ENCODE assay signal across 16 mouse cellular contexts in genomic region chr13:24306248-24306647, GRCm38 (mm10). TPM values are rescaled to one million over a fixed set of nuclear protein-coding genes. Genes with fewer than 3 reads are reported as not detected.
A peak's percentile ranks its signal among the peaks of the same experiment; 100 is the strongest.
DNase-seq lines count a peak whose midpoint lies in the region; ATAC-seq and TF ChIP-seq lines count a peak whose summit lies in the region.
"Had no signal": no experiment of that assay in that cellular context is flagged by ENCODE, and none has a peak within 500 bp of the region (broad histone marks: within the 10 kb centered on the region; RNA-seq: fewer than 3 reads in every experiment).

No protein-coding gene starts in this region.

- 0 out of 2 replicates have a peak, but pooled peaks have one; percentile 11 for TF ChIP-seq CTCF in heart, postnatal 0 days (IDR thresholded peaks at IDR 0.05; ENCODE audit: low read depth)
- peak; percentile 20 for TF ChIP-seq CTCF in lung, embryonic 14.5 days (IDR thresholded peaks at IDR 0.05; ENCODE audit: low read depth)

- H3K27ac ChIP-seq in heart, postnatal 0 days (ENCODE audit: low read depth) = no peak overlapping the region
- H3K27ac ChIP-seq in lung, embryonic 14.5 days (ENCODE audit: low read depth) = no peak overlapping the region
- no peak overlapping the region for H3K27ac ChIP-seq in ES-E14 (ENCODE audit: insufficient read depth, low read depth, low read length, poor library complexity, severe bottlenecking)
- H3K27ac ChIP-seq: forebrain, embryonic 10.5 days; liver, embryonic 15.5 days; midbrain, embryonic 12.5 days; neural tube, embryonic 13.5 days; stomach, embryonic 15.5 days had no signal

- in situ Hi-C loops in ES-E14 (cut with MboI; ENCODE audit: low sequenced_read_pairs in 2 of 2, unreplicated experiment in 2 of 2) = loop anchor here (25.0 kb wide), 2 partner anchors 469 to 519 kb away; partner anchors contain the start of gene Slc17a3 (in 1 of the 2)

- no peak overlapping the region for H3K4me3 ChIP-seq in heart, postnatal 0 days (ENCODE audit: low read depth, low read length)
- H3K4me3 ChIP-seq in lung, embryonic 14.5 days (ENCODE audit: low read depth, low read length) = no peak overlapping the region
- H3K4me3 ChIP-seq in ES-E14 (ENCODE audit: insufficient read depth in 1 of 2, low read depth in 1 of 2, low read length in 2 of 2, poor library complexity in 1 of 2, severe bottlenecking in 1 of 2) = no peak overlapping the region
- H3K4me3 ChIP-seq: forebrain, embryonic 10.5 days; liver, embryonic 15.5 days; midbrain, embryonic 12.5 days; neural tube, embryonic 13.5 days; stomach, embryonic 15.5 days had no signal

- H3K4me1 ChIP-seq in heart, postnatal 0 days (ENCODE audit: control insufficient read depth, insufficient read depth) = no peaks in the 10 kb centered on the region
- no peaks in the 10 kb centered on the region for H3K4me1 ChIP-seq in lung, embryonic 14.5 days (ENCODE audit: insufficient read depth)
- no peaks in the 10 kb centered on the region for H3K4me1 ChIP-seq in ES-E14 (ENCODE audit: control insufficient read depth in 2 of 2, insufficient read depth in 2 of 2, low read length in 2 of 2, poor library complexity in 1 of 2)
- H3K4me1 ChIP-seq: forebrain, embryonic 10.5 days; midbrain, embryonic 12.5 days; neural tube, embryonic 13.5 days; stomach, embryonic 15.5 days had no signal

- no peak overlapping the region for H3K4me2 ChIP-seq in heart, postnatal 0 days (ENCODE audit: low read depth, low read length)
- no peak overlapping the region for H3K4me2 ChIP-seq in lung, embryonic 14.5 days
- H3K4me2 ChIP-seq: liver, embryonic 15.5 days; midbrain, embryonic 12.5 days; neural tube, embryonic 13.5 days; stomach, embryonic 15.5 days had no signal

- no peak overlapping the region for H3K9ac ChIP-seq in heart, postnatal 0 days (replicated peaks; ENCODE audit: low read depth, low read length)
- no peak overlapping the region for H3K9ac ChIP-seq in lung, embryonic 14.5 days
- H3K9ac ChIP-seq in ES-E14 (ENCODE audit: insufficient read depth, low read depth, low read length, poor library complexity, severe bottlenecking) = no peak overlapping the region
- H3K9ac ChIP-seq: liver, embryonic 15.5 days; midbrain, embryonic 12.5 days; neural tube, embryonic 13.5 days; stomach, embryonic 15.5 days had no signal

- no peak for ATAC-seq in heart, postnatal 0 days (ENCODE audit: insufficient read depth, low read depth)
- ATAC-seq in lung, embryonic 14.5 days (ENCODE audit: insufficient read depth) = no peak
- ATAC-seq in erythroid progenitor cell, adult 5-6 weeks (replicated peaks; ENCODE audit: low FRiP score, poor library complexity, severe bottlenecking) = no peak

- H3K27me3 ChIP-seq in heart, postnatal 0 days (ENCODE audit: control insufficient read depth, insufficient read depth, low read length) = no peaks in the 10 kb centered on the region
- H3K27me3 ChIP-seq in lung, embryonic 14.5 days (ENCODE audit: insufficient read depth, low read length) = no peaks in the 10 kb centered on the region
- H3K27me3 ChIP-seq: liver, embryonic 15.5 days; midbrain, embryonic 12.5 days; neural tube, embryonic 13.5 days; stomach, embryonic 15.5 days had no signal

- no peak for DNase-seq in heart, postnatal 0 days (ENCODE audit: low spot score)
- DNase-seq in heart, postnatal 10 days = no peak
- DNase-seq in lung, embryonic 14.5 days = no peak
- no peak for DNase-seq in lung, postnatal 36 days
- peak; percentile 15 for DNase-seq in ES-E14 (ENCODE audit: low read depth, low spot score)
- DNase-seq in testis, postnatal 10 days (ENCODE audit: low spot score) = peak; percentile 61
- DNase-seq in cerebellum, postnatal 25 days = no peak
- DNase-seq: embryo, embryonic 11 days; gastrocnemius, postnatal 25 days; layer of hippocampus, postnatal 36 days had no signal

- WGBS in heart, postnatal 0 days = 50% methylated on average over 4 of the region's 4 CpGs
- WGBS in lung, embryonic 14.5 days = 49% methylated on average over 4 of the region's 4 CpGs

- no peaks in the 10 kb centered on the region for H3K9me3 ChIP-seq in heart, postnatal 0 days (replicated peaks; ENCODE audit: control insufficient read depth, low read length)
- no peaks in the 10 kb centered on the region for H3K9me3 ChIP-seq in lung, embryonic 14.5 days (ENCODE audit: low read depth, low read length)
- no peaks in the 10 kb centered on the region for H3K9me3 ChIP-seq in ES-E14 (ENCODE audit: control insufficient read depth, insufficient read depth, low read depth, low read length)
- H3K9me3 ChIP-seq: forebrain, embryonic 10.5 days; liver, embryonic 15.5 days; midbrain, embryonic 12.5 days; neural tube, embryonic 13.5 days; stomach, embryonic 15.5 days had no signal

- no peaks in the 10 kb centered on the region for H3K36me3 ChIP-seq in heart, postnatal 0 days (replicated peaks; ENCODE audit: control insufficient read depth, insufficient read depth, low read length)
- no peaks in the 10 kb centered on the region for H3K36me3 ChIP-seq in lung, embryonic 14.5 days (ENCODE audit: insufficient read depth)
- no peaks in the 10 kb centered on the region for H3K36me3 ChIP-seq in ES-E14 (ENCODE audit: control insufficient read depth, insufficient read depth, low read length, poor library complexity, severe bottlenecking)
- H3K36me3 ChIP-seq: forebrain, embryonic 10.5 days; liver, embryonic 15.5 days; midbrain, embryonic 12.5 days; neural tube, embryonic 13.5 days; stomach, embryonic 15.5 days had no signal

- intact Hi-C loops in heart, postnatal 10 days (cut with DNase I) = no loop called here

- TF ChIP-seq EP300 in heart, postnatal 0 days (IDR thresholded peaks at IDR 0.05; ENCODE audit: low read depth) = no peak

TF ChIP-seq in ES-E14, 5 proteins besides CTCF, POLR2A, EP300 and RAD21:
- TF ChIP-seq HCFC1 (IDR thresholded peaks at IDR 0.05; ENCODE audit: borderline replicate concordance, insufficient read depth, low read length) = no peak
- no peak for TF ChIP-seq CHD2 (IDR thresholded peaks at IDR 0.05; ENCODE audit: low read depth, low read length)
- TF ChIP-seq MAFK (IDR thresholded peaks at IDR 0.05; ENCODE audit: insufficient read depth, low read depth, low read length) = no peak
- no peak for TF ChIP-seq ZNF384 (IDR thresholded peaks at IDR 0.05; ENCODE audit: low read depth, low read length)

RNA-seq across cellular contexts. Expression of gene Cmah, which starts 21.0 kb away (rescaled TPM):
- 1.0 TPM in 1 of 2 replicates, not detected in the other for total RNA-seq in heart, postnatal 0 days (2014; rRNA removed; ENCODE audit: low replicate concordance)
- 0.11 and 0.15 TPM in 2 replicates for polyA plus RNA-seq in heart, postnatal 0 days (2015; fragmentation: Nextera tagmentation; extraction: Ambion mirVana)
- total RNA-seq in heart, postnatal 10 days (2021) = 1 to 10 TPM; 2.0 to 2.3 TPM
- polyA plus RNA-seq in lung, embryonic 14.5 days (2014; fragmentation: Nextera tagmentation; extraction: Ambion mirVana) = 0.15 and 0.74 TPM in 2 replicates
- total RNA-seq in ES-E14 (2012; rRNA removed) = 0.05 and 0.18 TPM in 2 replicates
- 5.0 and 5.9 TPM in 2 replicates for total RNA-seq in erythroid progenitor cell, adult 5-6 weeks (2015; ENCODE audit: low replicate concordance)
- total RNA-seq in erythroid progenitor cell, adult 5-6 weeks (2017; ENCODE audit: low replicate concordance) = 2.6 and 6.8 TPM in 2 replicates

RNA-seq across cellular contexts. Expression of gene Carmil1, which starts 25.7 kb away (rescaled TPM):
- 1.1 and 4.8 TPM in 2 replicates for total RNA-seq in heart, postnatal 0 days (2014; rRNA removed; ENCODE audit: low replicate concordance)
- 2.6 and 4.3 TPM in 2 replicates for polyA plus RNA-seq in heart, postnatal 0 days (2015; fragmentation: Nextera tagmentation; extraction: Ambion mirVana)
- total RNA-seq in heart, postnatal 10 days (2021) = 10 to 100 TPM in 1 of 2 experiments, 1 to 10 TPM in 1; 4.5 to 10.9 TPM
- 48.3 and 50.7 TPM in 2 replicates for polyA plus RNA-seq in lung, embryonic 14.5 days (2014; fragmentation: Nextera tagmentation; extraction: Ambion mirVana)
- total RNA-seq in ES-E14 (2012; rRNA removed) = 14.0 and 17.0 TPM in 2 replicates
- 3.8 TPM in 1 of 2 replicates, not detected in the other for total RNA-seq in erythroid progenitor cell, adult 5-6 weeks (2015; ENCODE audit: low replicate concordance)
- total RNA-seq in erythroid progenitor cell, adult 5-6 weeks (2017; ENCODE audit: low replicate concordance) = 0.68 and 1.3 TPM in 2 replicates

Comparison
In these comparisons a context has a peak if more than half of its experiments do, and no peak if none do; other contexts are left out.
1. DNase-seq: peak in ES-E14 (single experiment) and testis, postnatal 10 days (single experiment); none in heart, postnatal 0 days (single experiment), heart, postnatal 10 days (0 of 2), lung, embryonic 14.5 days (single experiment), lung, postnatal 36 days (single experiment) and cerebellum, postnatal 25 days (0 of 2).